Mouse (Mus musculus): Measurements from ENCODE around the gene Kcnq2. TPM values are rescaled to one million over a fixed set of nuclear protein-coding genes. Genes with fewer than 3 reads are reported as not detected.

Gene Kcnq2
- polyA plus RNA-seq, 1 experiment, result not detected

DNA sequence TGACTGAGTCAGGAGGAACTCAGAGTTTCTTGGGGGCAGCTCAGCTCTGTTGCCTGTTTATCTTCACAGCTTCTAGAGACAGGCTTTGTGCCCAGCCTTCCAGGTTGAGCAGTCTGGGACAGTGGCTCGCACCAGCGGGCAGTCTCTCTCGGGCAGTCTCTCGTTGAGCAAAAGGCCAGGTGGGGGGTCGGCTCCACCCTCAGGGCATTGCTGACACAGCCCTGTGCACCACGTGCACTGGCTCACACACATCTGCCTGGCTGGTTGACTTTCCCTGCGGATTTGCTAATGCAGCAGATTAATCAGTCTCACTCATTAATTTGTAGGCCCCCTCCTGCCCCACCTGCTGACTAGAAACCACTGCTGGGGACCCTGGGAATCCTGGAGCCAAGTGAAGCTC, 93.2 kb downstream of the Kcnq2 start:
- Histone ChIP-seq H3K79me3 (ENCODE audit: low read depth) (no peaks in the 10 kb centered on the region), H3K4me3 (ENCODE audit: insufficient read depth, poor library complexity, severe bottlenecking) (no peak overlapping the region), H3K36me3 (ENCODE audit: control insufficient read depth, insufficient read depth) (no peaks in the 10 kb centered on the region), H3K79me2 (ENCODE audit: control insufficient read depth, insufficient read depth) (no peaks in the 10 kb centered on the region), H3K27me3 (ENCODE audit: control insufficient read depth, insufficient read depth, insufficient read length) (peaks cover 70% of the 10 kb centered on the region), H3ac (ENCODE audit: control insufficient read depth, insufficient read length, low read depth) (no peak overlapping the region)
- TF ChIP-seq MYOD1 (IDR thresholded peaks at IDR 0.05; ENCODE audit: control insufficient read depth, insufficient read length, low read depth) (no peak), FOSL1 (IDR thresholded peaks at IDR 0.05; ENCODE audit: insufficient read depth, low read length, poor library complexity, severe bottlenecking) (no peak), MAX (IDR thresholded peaks at IDR 0.05) (no peak), CEBPB (IDR thresholded peaks at IDR 0.05; ENCODE audit: low read depth) (no peak), MYOG (IDR thresholded peaks at IDR 0.05; ENCODE audit: control insufficient read depth, extremely low read depth, insufficient read length) (no peak), CTCF (IDR thresholded peaks at IDR 0.05; ENCODE audit: control insufficient read depth, insufficient read depth, insufficient read length) (no peak), USF1 (IDR thresholded peaks at IDR 0.05; ENCODE audit: low read depth) (no peak)

DNA sequence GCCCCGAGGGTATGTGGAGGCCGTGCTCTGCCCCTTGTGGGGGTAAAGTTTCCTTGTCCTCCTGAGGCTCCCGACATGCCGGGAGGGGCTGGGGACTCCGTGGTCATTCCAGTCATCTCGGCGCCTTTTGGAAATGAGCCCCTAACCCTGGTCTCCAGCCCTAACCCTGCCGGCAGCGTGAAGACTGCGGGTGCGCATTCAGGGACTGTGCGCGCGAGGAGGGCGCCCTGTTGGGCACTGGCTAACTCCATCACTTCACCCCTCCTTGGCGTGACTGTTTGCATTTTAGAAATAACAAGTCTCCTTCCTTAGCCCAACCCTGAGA, 95.8 kb downstream of the Kcnq2 start:
- no peaks in the 10 kb centered on the region for H3K79me3 ChIP-seq (ENCODE audit: low read depth)
- no peaks in the 10 kb centered on the region for H3K36me3 ChIP-seq (ENCODE audit: control insufficient read depth, insufficient read depth)
- H3K79me2 ChIP-seq (ENCODE audit: control insufficient read depth, insufficient read depth), result no peaks in the 10 kb centered on the region
- TF ChIP-seq CTCF (IDR thresholded peaks at IDR 0.05; ENCODE audit: control insufficient read depth, insufficient read depth, insufficient read length) (no peak), MYOG (IDR thresholded peaks at IDR 0.05; ENCODE audit: control insufficient read depth, extremely low read depth, insufficient read length) (no peak), FOSL1 (IDR thresholded peaks at IDR 0.05; ENCODE audit: insufficient read depth, low read length, poor library complexity, severe bottlenecking) (no peak), MAX (IDR thresholded peaks at IDR 0.05) (no peak), CEBPB (IDR thresholded peaks at IDR 0.05; ENCODE audit: low read depth) (no peak), USF1 (IDR thresholded peaks at IDR 0.05; ENCODE audit: low read depth) (no peak), MYOD1 (IDR thresholded peaks at IDR 0.05; ENCODE audit: control insufficient read depth, insufficient read length, low read depth) (no peak)
- no peak overlapping the region for H3K4me3 ChIP-seq (ENCODE audit: insufficient read depth, poor library complexity, severe bottlenecking)
- H3ac ChIP-seq (ENCODE audit: control insufficient read depth, insufficient read length, low read depth), result no peak overlapping the region
- H3K27me3 ChIP-seq (ENCODE audit: control insufficient read depth, insufficient read depth, insufficient read length), result peaks cover 96% of the 10 kb centered on the region

DNA sequence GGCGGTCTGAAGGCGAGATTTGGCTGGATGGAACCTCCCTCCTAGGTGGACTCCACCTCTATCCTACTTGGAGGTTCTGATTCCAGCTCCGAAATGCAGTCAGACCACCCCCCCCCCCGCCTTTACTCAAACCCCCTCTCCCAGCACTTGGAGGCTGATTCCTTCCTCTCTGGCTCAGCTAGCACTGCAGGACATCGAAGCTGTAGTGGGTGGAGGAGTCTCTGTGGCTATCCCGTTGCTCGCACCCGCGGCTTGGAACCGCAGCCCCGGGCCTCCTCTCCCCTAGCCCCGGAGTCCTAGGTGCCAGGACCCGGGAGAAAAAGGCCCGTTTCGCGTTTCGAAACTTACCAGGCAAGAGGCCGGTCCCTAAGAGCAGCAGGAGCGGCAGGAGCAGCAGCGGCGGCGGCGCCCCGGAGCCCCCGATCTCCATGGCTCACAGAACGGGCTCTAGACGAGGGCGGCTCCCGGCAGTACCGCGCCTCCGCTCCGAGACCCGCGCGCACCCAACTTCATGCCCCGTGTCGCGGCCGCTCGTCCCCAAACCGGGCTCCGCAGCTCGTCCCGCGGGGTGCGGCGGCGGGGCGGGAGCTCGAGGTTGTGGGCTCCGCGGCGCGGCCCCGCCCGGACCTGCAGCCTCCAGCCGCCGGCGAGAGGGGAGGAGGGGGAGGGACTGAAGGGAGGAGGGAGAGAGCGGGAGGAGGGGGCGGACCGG, 96.3 kb downstream of the Kcnq2 start:
- no peak overlapping the region for H3ac ChIP-seq (ENCODE audit: control insufficient read depth, insufficient read length, low read depth)
- H3K79me3 ChIP-seq (ENCODE audit: low read depth), result no peaks in the 10 kb centered on the region
- H3K36me3 ChIP-seq (ENCODE audit: control insufficient read depth, insufficient read depth), result no peaks in the 10 kb centered on the region
- peaks cover 98% of the 10 kb centered on the region for H3K27me3 ChIP-seq (ENCODE audit: control insufficient read depth, insufficient read depth, insufficient read length)
- H3K79me2 ChIP-seq (ENCODE audit: control insufficient read depth, insufficient read depth), result no peaks in the 10 kb centered on the region
- H3K4me3 ChIP-seq (ENCODE audit: insufficient read depth, poor library complexity, severe bottlenecking), result no peak overlapping the region
- TF ChIP-seq CTCF (IDR thresholded peaks at IDR 0.05; ENCODE audit: control insufficient read depth, insufficient read depth, insufficient read length) (no peak), USF1 (IDR thresholded peaks at IDR 0.05; ENCODE audit: low read depth) (no peak)

DNA sequence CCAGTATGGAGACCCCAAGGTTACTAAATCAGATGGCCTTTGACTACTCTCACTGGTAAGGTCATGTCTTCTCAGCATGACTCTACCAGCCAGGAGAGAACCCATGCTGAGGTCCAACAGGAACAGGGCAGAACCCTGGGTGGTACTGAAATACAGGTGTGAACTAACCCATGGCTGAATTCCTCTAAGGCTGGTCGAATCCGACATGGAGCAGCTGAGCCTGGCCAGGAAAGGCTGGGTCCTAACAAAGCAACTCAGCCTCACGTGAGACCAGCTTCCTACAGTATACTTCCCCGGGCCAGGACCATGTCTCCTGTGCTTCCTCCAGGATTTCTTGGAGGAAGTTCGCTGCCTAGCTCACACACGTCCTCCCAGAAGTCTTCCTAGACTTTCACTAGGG, 98.5 kb downstream of the Kcnq2 start:
- no peaks in the 10 kb centered on the region for H3K79me2 ChIP-seq (ENCODE audit: control insufficient read depth, insufficient read depth)
- peaks cover 98% of the 10 kb centered on the region for H3K27me3 ChIP-seq (ENCODE audit: control insufficient read depth, insufficient read depth, insufficient read length)
- H3K79me3 ChIP-seq (ENCODE audit: low read depth), result no peaks in the 10 kb centered on the region
- H3K4me3 ChIP-seq (ENCODE audit: insufficient read depth, poor library complexity, severe bottlenecking), result no peak overlapping the region
- no peaks in the 10 kb centered on the region for H3K36me3 ChIP-seq (ENCODE audit: control insufficient read depth, insufficient read depth)
- TF ChIP-seq USF1 (IDR thresholded peaks at IDR 0.05; ENCODE audit: low read depth) (no peak), MYOG (IDR thresholded peaks at IDR 0.05; ENCODE audit: control insufficient read depth, extremely low read depth, insufficient read length) (no peak), MAX (IDR thresholded peaks at IDR 0.05) (no peak), FOSL1 (IDR thresholded peaks at IDR 0.05; ENCODE audit: insufficient read depth, low read length, poor library complexity, severe bottlenecking) (no peak), MYOD1 (IDR thresholded peaks at IDR 0.05; ENCODE audit: control insufficient read depth, insufficient read length, low read depth) (no peak), CTCF (IDR thresholded peaks at IDR 0.05; ENCODE audit: control insufficient read depth, insufficient read depth, insufficient read length) (no peak), CEBPB (IDR thresholded peaks at IDR 0.05; ENCODE audit: low read depth) (no peak)
- no peak overlapping the region for H3ac ChIP-seq (ENCODE audit: control insufficient read depth, insufficient read length, low read depth)

DNA sequence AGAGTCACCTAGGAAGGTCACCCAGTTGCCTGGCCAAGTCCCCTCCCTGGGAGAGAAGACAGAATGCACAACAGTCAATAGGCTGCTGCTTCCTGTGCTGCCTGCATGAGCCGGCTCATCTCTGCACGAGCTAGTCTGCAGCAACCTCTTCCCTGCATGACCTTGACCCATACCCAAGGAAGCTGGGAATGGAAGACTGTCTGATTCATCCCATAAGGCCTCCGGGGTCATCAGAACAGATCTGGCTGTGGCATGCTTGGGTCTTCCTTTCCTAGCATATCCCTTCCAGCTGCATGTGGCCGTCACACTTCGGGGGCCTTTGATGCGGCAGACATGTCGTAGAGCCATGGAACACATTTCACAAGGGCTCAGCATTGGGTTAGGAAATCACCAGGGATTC, 99.9 kb downstream of the Kcnq2 start:
- Histone ChIP-seq H3K4me3 (ENCODE audit: insufficient read depth, poor library complexity, severe bottlenecking) (no peak overlapping the region), H3K79me3 (ENCODE audit: low read depth) (no peaks in the 10 kb centered on the region), H3K27me3 (ENCODE audit: control insufficient read depth, insufficient read depth, insufficient read length) (peaks cover 98% of the 10 kb centered on the region), H3K36me3 (ENCODE audit: control insufficient read depth, insufficient read depth) (no peaks in the 10 kb centered on the region), H3K79me2 (ENCODE audit: control insufficient read depth, insufficient read depth) (no peaks in the 10 kb centered on the region), H3ac (ENCODE audit: control insufficient read depth, insufficient read length, low read depth) (no peak overlapping the region)
- no peak for TF ChIP-seq FOSL1 (IDR thresholded peaks at IDR 0.05; ENCODE audit: insufficient read depth, low read length, poor library complexity, severe bottlenecking)
- TF ChIP-seq USF1 (IDR thresholded peaks at IDR 0.05; ENCODE audit: low read depth), result no peak
- TF ChIP-seq MAX (IDR thresholded peaks at IDR 0.05), result no peak
- no peak for TF ChIP-seq MYOD1 (IDR thresholded peaks at IDR 0.05; ENCODE audit: control insufficient read depth, insufficient read length, low read depth)
- no peak for TF ChIP-seq CTCF (IDR thresholded peaks at IDR 0.05; ENCODE audit: control insufficient read depth, insufficient read depth, insufficient read length)
- TF ChIP-seq CEBPB (IDR thresholded peaks at IDR 0.05; ENCODE audit: low read depth), result no peak
- TF ChIP-seq MYOG (IDR thresholded peaks at IDR 0.05; ENCODE audit: control insufficient read depth, extremely low read depth, insufficient read length), result no peak

DNA sequence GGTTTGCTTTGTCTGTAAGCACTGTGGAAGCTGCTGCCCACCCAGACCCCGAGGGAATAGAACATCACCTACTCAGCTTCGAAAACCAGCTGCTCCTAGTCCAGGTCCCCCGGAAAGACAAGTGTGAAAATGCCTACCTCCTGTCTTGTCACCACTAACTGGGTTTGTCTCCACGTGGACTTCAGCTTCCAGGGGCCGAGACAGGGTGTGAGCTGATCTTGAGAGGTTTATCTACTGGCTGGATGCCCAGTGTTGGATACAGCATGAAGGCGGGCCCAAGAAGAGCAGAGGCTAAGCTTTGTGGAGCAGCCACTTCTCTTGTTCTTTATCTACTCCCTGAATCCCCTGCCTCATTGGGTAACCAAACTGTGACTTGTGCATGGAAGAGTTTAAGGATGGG, 101.8 kb downstream of the Kcnq2 start:
- H3K79me2 ChIP-seq (ENCODE audit: control insufficient read depth, insufficient read depth), result no peaks in the 10 kb centered on the region

More for the DNA sequence above, 101.8 kb downstream of the Kcnq2 start:
- Histone ChIP-seq H3ac (ENCODE audit: control insufficient read depth, insufficient read length, low read depth) (no peak overlapping the region), H3K4me3 (ENCODE audit: insufficient read depth, poor library complexity, severe bottlenecking) (no peak overlapping the region), H3K79me3 (ENCODE audit: low read depth) (no peaks in the 10 kb centered on the region), H3K27me3 (ENCODE audit: control insufficient read depth, insufficient read depth, insufficient read length) (peaks cover 98% of the 10 kb centered on the region), H3K36me3 (ENCODE audit: control insufficient read depth, insufficient read depth) (no peaks in the 10 kb centered on the region)
- no peak for TF ChIP-seq CEBPB (IDR thresholded peaks at IDR 0.05; ENCODE audit: low read depth)
- TF ChIP-seq FOSL1 (IDR thresholded peaks at IDR 0.05; ENCODE audit: insufficient read depth, low read length, poor library complexity, severe bottlenecking), result no peak
- TF ChIP-seq CTCF (IDR thresholded peaks at IDR 0.05; ENCODE audit: control insufficient read depth, insufficient read depth, insufficient read length), result no peak
- TF ChIP-seq MYOD1 (IDR thresholded peaks at IDR 0.05; ENCODE audit: control insufficient read depth, insufficient read length, low read depth), result no peak
- TF ChIP-seq USF1 (IDR thresholded peaks at IDR 0.05; ENCODE audit: low read depth), result no peak
- TF ChIP-seq MYOG (IDR thresholded peaks at IDR 0.05; ENCODE audit: control insufficient read depth, extremely low read depth, insufficient read length), result no peak
- no peak for TF ChIP-seq MAX (IDR thresholded peaks at IDR 0.05)
